Mouse (Mus musculus) heart, embryonic 11.5 days (tissue): Measurements from ENCODE around the gene Pdcd6. TPM values are rescaled to one million over a fixed set of nuclear protein-coding genes. Genes with fewer than 3 reads are reported as not detected.
A peak's percentile ranks its signal among the peaks of the same experiment; 100 is the strongest.

Experiments
- ATAC-seq: fragments of 200-750 bp; cut with Nextera tagmentation; replicated peaks from 2 replicates; pipeline ENCODE4 v1.8.0; 2017; ENCODE audit warnings: moderate library complexity; ENCODE audit not compliant: insufficient number of reproducible peaks, low FRiP score, low TSS enrichment
- H3K27ac ChIP-seq: fragments of 300-500 bp; sonication (generic); 2 replicates; pipeline ENCODE4 v1.5.1; 2014; ENCODE audit warnings: mild to moderate bottlenecking, low read depth, low read length
- H3K27me3 ChIP-seq: fragments of 300-500 bp; sonication (generic); 2 replicates; pipeline ENCODE4 v1.6.1; 2014; ENCODE audit warnings: mild to moderate bottlenecking, low read length, mixed read lengths; ENCODE audit not compliant: control insufficient read depth, insufficient read depth
- H3K36me3 ChIP-seq: fragments of 300-500 bp; sonication (generic); 2 replicates; pipeline ENCODE4 v1.6.1; 2014; ENCODE audit warnings: mild to moderate bottlenecking, low read length, moderate library complexity, mixed read lengths; ENCODE audit not compliant: control insufficient read depth, insufficient read depth
- H3K4me1 ChIP-seq: fragments of 300-500 bp; sonication (generic); 2 replicates; pipeline ENCODE4 v1.6.1; 2014; ENCODE audit warnings: low read length; ENCODE audit not compliant: control insufficient read depth, insufficient read depth
- H3K4me2 ChIP-seq: fragments of 300-500 bp; sonication (generic); 2 replicates; pipeline ENCODE4 v1.6.1; 2014; ENCODE audit warnings: mild to moderate bottlenecking, moderate library complexity
- H3K4me3 ChIP-seq: fragments of 300-500 bp; sonication (generic); 2 replicates; pipeline ENCODE4 v1.5.1; 2014; ENCODE audit warnings: low read depth, low read length
- H3K9ac ChIP-seq: fragments of 300-500 bp; sonication (generic); 2 replicates; pipeline ENCODE4 v1.6.1; 2014; ENCODE audit warnings: mild to moderate bottlenecking, low read depth, low read length, moderate library complexity
- H3K9me3 ChIP-seq: fragments of 300-500 bp; sonication (generic); replicated peaks from 2 replicates; pipeline ENCODE4 v1.6.1; 2016; ENCODE audit warnings: low read length; ENCODE audit not compliant: control insufficient read depth
- WGBS: fragments of 180-500 bp; shearing (Covaris S2); extraction: QIAGEN DNeasy Blood & Tissue Kit; methylation state at CpG from one replicate; pipeline ENCODE4 v1.1.7; 2014; ENCODE audit not compliant: insufficient replicate concordance; 5-methylcytosine and 5-hydroxymethylcytosine counted together
- polyA plus RNA-seq: library from polyadenylated mRNA; unstranded; fragments of >200 nt; fragmentation: Nextera tagmentation; extraction: Ambion mirVana; gene quantifications from 2 replicates; pipeline ENCODE4 v1.2.1, GENCODE M21; 2014

The Pdcd6 gene
- polyA plus RNA-seq, 1 experiment from 2014 or later = 103 TPM

GRCm38 (mm10) chr13:74329321-74329720 is 11.9 kb upstream of the Pdcd6 start:
- H3K9ac ChIP-seq = no peak overlapping the region
- H3K27me3 ChIP-seq = no peaks in the 10 kb centered on the region
- no peaks in the 10 kb centered on the region for H3K9me3 ChIP-seq
- no peaks in the 10 kb centered on the region for H3K4me1 ChIP-seq
- no peak overlapping the region for H3K4me2 ChIP-seq
- no peak overlapping the region for H3K27ac ChIP-seq
- ATAC-seq = no peak
- no peak overlapping the region for H3K4me3 ChIP-seq
- H3K36me3 ChIP-seq = peaks cover 36% of the 10 kb centered on the region

DNA sequence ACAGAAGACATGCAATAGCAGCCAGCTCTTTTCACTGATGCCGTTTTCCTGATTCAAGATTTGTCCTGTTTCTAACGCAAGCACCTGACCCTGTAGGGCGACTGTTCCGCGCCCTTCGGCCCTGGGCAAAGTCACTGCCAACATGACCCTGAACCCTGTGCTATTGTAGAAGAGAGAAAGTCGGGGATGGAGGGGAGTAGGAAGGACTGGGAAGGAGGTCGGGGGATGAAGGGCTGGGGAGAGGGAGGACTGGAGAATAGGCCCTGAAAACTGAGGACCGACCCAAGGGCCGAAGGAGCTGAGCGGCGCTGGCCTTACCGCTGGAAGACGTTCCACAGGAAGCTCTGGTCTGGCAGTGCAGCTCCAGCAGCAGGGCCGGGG is 601 bp downstream of the Pdcd6 start:
- no peak for ATAC-seq
- H3K9me3 ChIP-seq = no peaks in the 10 kb centered on the region
- H3K27ac ChIP-seq = no peak overlapping the region; the same call in 1 of the 2 replicates
- peaks cover 5% of the 10 kb centered on the region; the same call in 1 of the 2 replicates for H3K4me1 ChIP-seq
- H3K4me3 ChIP-seq = peak overlapping the region; percentile 71
- no peaks in the 10 kb centered on the region for H3K27me3 ChIP-seq
- H3K36me3 ChIP-seq = peaks cover 9% of the 10 kb centered on the region
- H3K9ac ChIP-seq = peak overlapping the region; percentile 74
- peak overlapping the region; percentile 91 for H3K4me2 ChIP-seq
- 3% methylated on average over 15 of the region's 15 CpGs for WGBS

DNA sequence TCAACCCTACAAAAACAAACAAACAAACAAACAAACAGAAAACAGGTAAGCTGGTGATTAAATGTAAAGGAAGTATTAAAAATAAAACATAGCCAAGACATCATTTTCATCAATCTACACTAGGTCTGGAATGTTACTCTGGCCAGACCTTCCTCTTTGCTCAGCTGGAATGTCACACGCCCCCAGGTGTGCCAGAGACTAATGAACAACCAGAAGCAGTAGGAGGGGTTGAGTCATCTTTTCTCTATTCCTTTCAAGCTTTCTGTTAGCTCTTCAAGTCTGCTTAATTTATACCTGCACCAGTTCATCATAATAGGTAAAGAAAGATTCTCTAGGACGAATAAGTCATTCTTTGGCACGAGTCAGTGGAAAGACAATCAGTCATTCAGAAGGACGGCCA is 994 bp downstream of the Pdcd6 start:
- ATAC-seq = no peak
- Histone ChIP-seq H3K4me3 (peak overlapping the region; percentile 71), H3K27me3 (no peaks in the 10 kb centered on the region), H3K4me2 (peak overlapping the region; percentile 91), H3K9ac (peak overlapping the region; percentile 74), H3K9me3 (no peaks in the 10 kb centered on the region), H3K36me3 (peaks cover 5% of the 10 kb centered on the region), H3K27ac (no peak overlapping the region), H3K4me1 (peaks cover 5% of the 10 kb centered on the region; the same call in 1 of the 2 replicates)
- WGBS = 26% methylated on average over 4 of the region's 4 CpGs

DNA sequence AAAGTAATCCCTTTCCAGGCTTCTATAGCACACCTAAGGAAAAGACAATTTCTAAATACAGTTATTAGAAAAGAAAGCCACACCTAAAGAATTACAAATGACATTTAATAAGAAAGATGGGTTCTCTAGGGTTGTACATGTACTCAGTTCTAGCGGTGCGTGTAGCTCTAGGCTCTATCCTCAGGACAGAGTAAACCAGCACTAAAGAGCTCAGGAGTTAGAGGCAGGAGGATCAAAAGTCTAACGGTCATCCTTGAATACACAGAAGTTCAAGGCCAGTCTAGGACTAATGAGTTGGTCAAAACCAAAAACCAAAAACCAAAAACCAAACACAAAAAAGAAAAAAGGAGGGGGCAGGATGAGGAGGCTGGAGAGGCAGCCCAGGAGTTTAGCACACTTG is 2.8 kb downstream of the Pdcd6 start:
- Histone ChIP-seq H3K36me3 (peaks cover 3% of the 10 kb centered on the region; the same call in 1 of the 2 replicates), H3K9me3 (no peaks in the 10 kb centered on the region), H3K4me2 (no peak overlapping the region), H3K4me1 (peaks cover 5% of the 10 kb centered on the region; the same call in 1 of the 2 replicates), H3K4me3 (no peak overlapping the region), H3K27ac (no peak overlapping the region), H3K27me3 (no peaks in the 10 kb centered on the region), H3K9ac (no peak overlapping the region)
- WGBS = 90% methylated on average over 3 of the region's 3 CpGs
- no peak for ATAC-seq

DNA sequence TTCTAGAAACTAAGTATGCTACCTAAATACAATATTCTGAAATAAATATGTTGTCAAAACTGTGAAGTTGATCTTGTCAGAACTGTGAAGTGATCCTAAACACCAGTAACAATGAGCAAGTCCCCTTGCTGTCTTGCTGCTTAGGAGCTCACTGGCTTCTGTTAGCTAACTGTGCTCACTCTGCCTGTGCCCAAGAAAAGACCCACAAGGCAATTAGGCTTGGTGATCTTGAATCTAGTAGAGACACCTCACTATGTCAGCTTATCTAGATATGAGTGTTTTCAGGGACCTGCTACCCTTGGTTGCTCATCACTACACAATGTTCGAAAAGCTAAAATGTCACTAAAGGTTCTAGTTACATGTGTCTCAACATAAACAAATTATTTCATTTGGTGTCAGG is 11.6 kb downstream of the Pdcd6 start:
- Histone ChIP-seq H3K27me3 (no peaks in the 10 kb centered on the region), H3K4me1 (no peaks in the 10 kb centered on the region), H3K9me3 (no peaks in the 10 kb centered on the region), H3K9ac (no peak overlapping the region), H3K36me3 (peaks cover 14% of the 10 kb centered on the region), H3K27ac (no peak overlapping the region), H3K4me3 (no peak overlapping the region), H3K4me2 (no peak overlapping the region)
- 89% methylated on average over 1 of the region's 1 CpGs for WGBS
- ATAC-seq = no peak

DNA sequence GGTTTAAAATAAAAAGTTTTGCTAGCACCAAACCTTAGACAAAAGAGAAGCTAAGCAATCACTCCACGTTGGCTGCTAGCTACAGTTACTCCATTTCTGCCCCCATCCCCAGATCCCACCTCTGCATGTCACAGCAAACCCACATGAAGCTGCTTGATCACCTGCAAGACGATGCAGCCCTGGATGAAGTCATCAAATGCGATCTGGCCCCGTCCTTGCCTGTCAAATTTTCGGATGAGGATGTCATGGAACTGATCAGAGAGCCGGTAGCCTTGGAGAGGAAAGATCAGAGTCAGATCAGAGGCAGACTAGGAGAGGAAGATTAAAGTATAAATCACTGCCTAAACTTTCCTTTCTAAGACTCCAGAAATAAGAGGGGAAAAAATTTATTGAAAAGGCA is 12.0 kb downstream of the Pdcd6 start:
- 87% methylated on average over 6 of the region's 6 CpGs for WGBS
- no peak overlapping the region for H3K4me2 ChIP-seq
- no peak overlapping the region for H3K4me3 ChIP-seq
- H3K27ac ChIP-seq = no peak overlapping the region
- H3K9me3 ChIP-seq = no peaks in the 10 kb centered on the region
- no peaks in the 10 kb centered on the region for H3K4me1 ChIP-seq
- no peak overlapping the region for H3K9ac ChIP-seq
- no peak for ATAC-seq
- peaks cover 14% of the 10 kb centered on the region for H3K36me3 ChIP-seq
- no peaks in the 10 kb centered on the region for H3K27me3 ChIP-seq

GRCm38 (mm10) chr13:74302050-74303037 is 15.0 kb downstream of the Pdcd6 start:
- no peak for ATAC-seq
- WGBS = 77% methylated on average over 10 of the region's 10 CpGs
- Histone ChIP-seq H3K27ac (no peak overlapping the region), H3K9ac (no peak overlapping the region), H3K4me3 (no peak overlapping the region), H3K9me3 (no peaks in the 10 kb centered on the region), H3K27me3 (no peaks in the 10 kb centered on the region), H3K4me1 (no peaks in the 10 kb centered on the region), H3K4me2 (no peak overlapping the region), H3K36me3 (peaks cover 12% of the 10 kb centered on the region)

- Histone ChIP-seq H3K27me3 (no peaks in the 10 kb centered on the region), H3K4me1 (no peaks in the 10 kb centered on the region), H3K27ac (no peak overlapping the region), H3K4me3 (no peak overlapping the region), H3K36me3 (peaks cover 12% of the 10 kb centered on the region), H3K9me3 (no peaks in the 10 kb centered on the region), H3K9ac (no peak overlapping the region), H3K4me2 (no peak overlapping the region)
- 74% methylated on average over 6 of the region's 6 CpGs for WGBS
- no peak for ATAC-seq
These were observed 15.8 kb downstream of the Pdcd6 start for GRCm38 (mm10) chr13:74301607-74301984.
